Mouse (Mus musculus) left cerebral cortex, adult 2 months (tissue): ENCODE results near the gene Zp2. TPM values are rescaled to one million over a fixed set of nuclear protein-coding genes. Genes with fewer than 3 reads are reported as not detected.

Experiments used
- DNase-seq, 2 experiments: peaks; one replicate each; pipeline ENCODE4 v3.0.0; 2021 to 2022; ENCODE audit warnings: low spot score in 2 of 2, mixed read lengths in 1 of 2; ENCODE audit errors: extremely low spot score in 1 of 2
- H3K27ac ChIP-seq: fragments of 200-600 bp; 2 replicates; pipeline ENCODE4 v1.8.1; 2022
- H3K4me3 ChIP-seq: fragments of 200-600 bp; 2 replicates; pipeline ENCODE4 v1.8.1; 2022
- CTCF ChIP-seq: fragments of 200-600 bp; IDR thresholded peaks from 2 replicates; pipeline ENCODE4 v1.8.1; 2022; ENCODE audit warnings: antibody characterized with exemption, mild to moderate bottlenecking, moderate library complexity
- intact Hi-C: fragments of 180-260 bp; cut with DNase I; formaldehyde crosslinking; loops from one replicate; pipeline ENCODE4 v1.15.1; 2025
- total RNA-seq, 2 experiments: library from RNA; stranded (reverse); gene quantifications; 2 replicates each; pipeline ENCODE4 v1.2.3; 2021

Gene Zp2
- total RNA-seq, 2 experiments from 2014 or later, result 0.26 to 0.29 TPM

GRCm38 (mm10) chr7:120173603-120174244 lies 28.6 kb upstream of the Zp2 start, which contains the start of gene Anks4b:
Gene Anks4b (plus strand): TSS chr7:120173858.
- H3K27ac ChIP-seq, result no peak within 1 kb of the TSS
- TF ChIP-seq CTCF, result no peak
- intact Hi-C loops, result no loop called here

GRCm38 (mm10) chr7:120172188-120172700 lies 27.2 kb upstream of the Zp2 start:
- no peak overlapping the region for H3K27ac ChIP-seq
- TF ChIP-seq CTCF, result no peak
- intact Hi-C loops, result no loop called here

More at GRCm38 (mm10) chr7:120173603-120174244, 28.6 kb upstream of the Zp2 start, which contains the start of gene Anks4b:
- no peak for DNase-seq
- no peak within 1 kb of the TSS for H3K4me3 ChIP-seq

GRCm38 (mm10) chr7:120163581-120164251 lies 18.6 kb upstream of the Zp2 start:
- DNase-seq, result no peak
- H3K27ac ChIP-seq, result no peak overlapping the region
- no peak for TF ChIP-seq CTCF
- intact Hi-C loops, result no loop called here
- no peak overlapping the region for H3K4me3 ChIP-seq

More at GRCm38 (mm10) chr7:120172188-120172700, 27.2 kb upstream of the Zp2 start:
- DNase-seq, result no peak
- no peak overlapping the region for H3K4me3 ChIP-seq

GRCm38 (mm10) chr7:120158121-120158613 lies 13.1 kb upstream of the Zp2 start:
- no peak for TF ChIP-seq CTCF
- no peak overlapping the region for H3K4me3 ChIP-seq
- DNase-seq, result no peak
- H3K27ac ChIP-seq, result no peak overlapping the region
- intact Hi-C loops, result no loop called here

GRCm38 (mm10) chr7:120157575-120158061 lies 12.5 kb upstream of the Zp2 start:
- no peak for DNase-seq

GRCm38 (mm10) chr7:120156841-120157409 lies 11.8 kb upstream of the Zp2 start:
- Histone ChIP-seq H3K27ac (peak overlapping the region; percentile 65; the same call in 1 of the 2 replicates), H3K4me3 (no peak overlapping the region)
- TF ChIP-seq CTCF, result no peak
- DNase-seq, result no peak
- intact Hi-C loops, result no loop called here

More at GRCm38 (mm10) chr7:120157575-120158061, 12.5 kb upstream of the Zp2 start:
- H3K4me3 ChIP-seq, result no peak overlapping the region
- no peak for TF ChIP-seq CTCF
- intact Hi-C loops, result no loop called here
- H3K27ac ChIP-seq, result no peak overlapping the region; the same call in 1 of the 2 replicates

- intact Hi-C loops, result no loop called here
- DNase-seq, result no peak
- Histone ChIP-seq H3K4me3 (no peak overlapping the region), H3K27ac (no peak overlapping the region)
- no peak for TF ChIP-seq CTCF
These were observed 5.8 kb upstream of the Zp2 start for GRCm38 (mm10) chr7:120150898-120151297.

- Histone ChIP-seq H3K4me3 (no peak overlapping the region), H3K27ac (no peak overlapping the region)
- DNase-seq, result no peak
- TF ChIP-seq CTCF, result no peak
- intact Hi-C loops, result no loop called here
These were observed 5.2 kb upstream of the Zp2 start for GRCm38 (mm10) chr7:120150257-120150656.

- no peak overlapping the region for H3K4me3 ChIP-seq
- H3K27ac ChIP-seq, result no peak overlapping the region
- intact Hi-C loops, result no loop called here
- no peak for DNase-seq
- no peak for TF ChIP-seq CTCF
These were observed 2.3 kb downstream of the Zp2 start for GRCm38 (mm10) chr7:120142743-120143142.

GRCm38 (mm10) chr7:120128951-120129350 lies 16.1 kb downstream of the Zp2 start:
- Histone ChIP-seq H3K27ac (no peak overlapping the region), H3K4me3 (no peak overlapping the region)
- no peak for TF ChIP-seq CTCF
- intact Hi-C loops, result no loop called here
- DNase-seq, result peak in 1 of 2 experiments; percentile 37

- TF ChIP-seq CTCF, result no peak
- H3K27ac ChIP-seq, result no peak overlapping the region
- no peak for DNase-seq
- no peak overlapping the region for H3K4me3 ChIP-seq
- intact Hi-C loops, result no loop called here
These were observed 17.4 kb downstream of the Zp2 start for GRCm38 (mm10) chr7:120127686-120128059.
